Mouse (Mus musculus) erythroblast, embryonic 14.5 days (primary cell): ENCODE results near the gene Fzd4. TPM values are rescaled to one million over a fixed set of nuclear protein-coding genes. Genes with fewer than 3 reads are reported as not detected.

ENCODE experiments used
- H3K27me3 ChIP-seq: 2 replicates; pipeline ENCODE4 v1.6.1; 2012; ENCODE audit warnings: inconsistent platforms; ENCODE audit not compliant: control insufficient read depth
- H3K36me3 ChIP-seq: 2 replicates; pipeline ENCODE4 v1.6.1; 2012; ENCODE audit warnings: mild to moderate bottlenecking, inconsistent platforms; ENCODE audit not compliant: control insufficient read depth
- H3K4me1 ChIP-seq: 2 replicates; pipeline ENCODE4 v1.6.1; 2012; ENCODE audit warnings: inconsistent platforms; ENCODE audit not compliant: control insufficient read depth
- H3K4me3 ChIP-seq: replicated peaks from 2 replicates; pipeline ENCODE3; 2012; ENCODE audit warnings: moderate library complexity, mild to moderate bottlenecking, inconsistent platforms
- H3K9me3 ChIP-seq: 2 replicates; pipeline ENCODE4 v1.6.1; 2012; ENCODE audit warnings: low read length, inconsistent platforms, mixed read lengths; ENCODE audit not compliant: control insufficient read depth
- GATA1 ChIP-seq: IDR thresholded peaks from 2 replicates; pipeline ENCODE4 v1.6.1; 2012; ENCODE audit warnings: low read length, inconsistent platforms, mixed read lengths
- TAL1 ChIP-seq: IDR thresholded peaks from 3 replicates; pipeline ENCODE4 v1.6.1; 2012; ENCODE audit warnings: low read length, inconsistent platforms, mixed read lengths
- polyA plus RNA-seq: library from polyadenylated mRNA; stranded (reverse); fragments of >175 nt; gene quantifications from 2 replicates; pipeline ENCODE4 v1.2.3, GENCODE M21; 2012

The Fzd4 gene
- polyA plus RNA-seq, 1 experiment = not detected

GRCm38 (mm10) chr7:89380935-89381705, 23.0 kb upstream of the Fzd4 start:
- no peaks in the 10 kb centered on the region for H3K36me3 ChIP-seq
- no peak for TF ChIP-seq TAL1
- TF ChIP-seq GATA1 = no peak
- H3K9me3 ChIP-seq = no peaks in the 10 kb centered on the region
- no peaks in the 10 kb centered on the region for H3K4me1 ChIP-seq
- no peaks in the 10 kb centered on the region for H3K27me3 ChIP-seq
- H3K4me3 ChIP-seq = no peak overlapping the region

- no peak for TF ChIP-seq GATA1
- no peak for TF ChIP-seq TAL1
These were observed 21.3 kb upstream of the Fzd4 start for GRCm38 (mm10) chr7:89382892-89383291.

GRCm38 (mm10) chr7:89388981-89389380, 15.2 kb upstream of the Fzd4 start:
- Histone ChIP-seq H3K4me1 (no peaks in the 10 kb centered on the region), H3K27me3 (no peaks in the 10 kb centered on the region), H3K36me3 (no peaks in the 10 kb centered on the region), H3K9me3 (no peaks in the 10 kb centered on the region), H3K4me3 (no peak overlapping the region)
- no peak for TF ChIP-seq TAL1
- TF ChIP-seq GATA1 = no peak

More at GRCm38 (mm10) chr7:89382892-89383291, 21.3 kb upstream of the Fzd4 start:
- Histone ChIP-seq H3K9me3 (no peaks in the 10 kb centered on the region), H3K36me3 (no peaks in the 10 kb centered on the region), H3K4me1 (no peaks in the 10 kb centered on the region), H3K27me3 (no peaks in the 10 kb centered on the region), H3K4me3 (no peak overlapping the region)

- Histone ChIP-seq H3K27me3 (no peaks in the 10 kb centered on the region), H3K4me1 (no peaks in the 10 kb centered on the region), H3K9me3 (no peaks in the 10 kb centered on the region), H3K36me3 (no peaks in the 10 kb centered on the region), H3K4me3 (no peak overlapping the region)
- TF ChIP-seq GATA1 = no peak
- TF ChIP-seq TAL1 = no peak
These were observed 13.5 kb upstream of the Fzd4 start for GRCm38 (mm10) chr7:89390660-89391059.

- no peak overlapping the region for H3K4me3 ChIP-seq
- no peaks in the 10 kb centered on the region for H3K27me3 ChIP-seq
- no peaks in the 10 kb centered on the region for H3K9me3 ChIP-seq
- H3K4me1 ChIP-seq = no peaks in the 10 kb centered on the region
- no peaks in the 10 kb centered on the region for H3K36me3 ChIP-seq
- TF ChIP-seq TAL1 (no peak), GATA1 (no peak)
These were observed 12.9 kb upstream of the Fzd4 start for GRCm38 (mm10) chr7:89391281-89391680.

GRCm38 (mm10) chr7:89391831-89392230, 12.3 kb upstream of the Fzd4 start:
- Histone ChIP-seq H3K9me3 (no peaks in the 10 kb centered on the region), H3K4me1 (no peaks in the 10 kb centered on the region), H3K4me3 (no peak overlapping the region), H3K27me3 (no peaks in the 10 kb centered on the region), H3K36me3 (no peaks in the 10 kb centered on the region)
- no peak for TF ChIP-seq TAL1
- no peak for TF ChIP-seq GATA1

- Histone ChIP-seq H3K4me1 (no peaks in the 10 kb centered on the region), H3K27me3 (no peaks in the 10 kb centered on the region), H3K4me3 (no peak overlapping the region), H3K36me3 (no peaks in the 10 kb centered on the region), H3K9me3 (no peaks in the 10 kb centered on the region)
- TF ChIP-seq GATA1 = no peak
- TF ChIP-seq TAL1 = no peak
These were observed 11.8 kb upstream of the Fzd4 start for GRCm38 (mm10) chr7:89392388-89392787.

GRCm38 (mm10) chr7:89392825-89393224, 11.3 kb upstream of the Fzd4 start:
- no peak overlapping the region for H3K4me3 ChIP-seq
- no peaks in the 10 kb centered on the region for H3K36me3 ChIP-seq
- no peak for TF ChIP-seq TAL1
- no peak for TF ChIP-seq GATA1
- no peaks in the 10 kb centered on the region for H3K9me3 ChIP-seq
- no peaks in the 10 kb centered on the region for H3K4me1 ChIP-seq
- H3K27me3 ChIP-seq = no peaks in the 10 kb centered on the region

- Histone ChIP-seq H3K4me3 (no peak overlapping the region), H3K4me1 (no peaks in the 10 kb centered on the region), H3K36me3 (no peaks in the 10 kb centered on the region), H3K27me3 (peaks cover 4% of the 10 kb centered on the region; the same call in 1 of the 2 replicates), H3K9me3 (no peaks in the 10 kb centered on the region)
- TF ChIP-seq TAL1 (no peak), GATA1 (no peak)
These were observed 8.8 kb upstream of the Fzd4 start for GRCm38 (mm10) chr7:89395399-89395798.

- no peaks in the 10 kb centered on the region for H3K36me3 ChIP-seq
- peaks cover 9% of the 10 kb centered on the region for H3K27me3 ChIP-seq
- no peaks in the 10 kb centered on the region for H3K9me3 ChIP-seq
- no peak for TF ChIP-seq TAL1
- no peak for TF ChIP-seq GATA1
- no peaks in the 10 kb centered on the region for H3K4me1 ChIP-seq
- no peak overlapping the region for H3K4me3 ChIP-seq
These were observed 7.8 kb upstream of the Fzd4 start for GRCm38 (mm10) chr7:89396386-89396785.
